Mouse (Mus musculus) neural tube, embryonic 13.5 days (tissue): ENCODE data around the gene Actg1. TPM values are rescaled to one million over a fixed set of nuclear protein-coding genes. Genes with fewer than 3 reads are reported as not detected.

Source experiments
- ATAC-seq: fragments of 200-750 bp; cut with Nextera tagmentation; 2 replicates; pipeline ENCODE4 v1.8.0; 2017; ENCODE audit warnings: low read depth, mild to moderate bottlenecking, moderate TSS enrichment, moderate library complexity
- H3K27ac ChIP-seq: fragments of 300-500 bp; sonication (generic); replicated peaks from 2 replicates; pipeline ENCODE4 v1.5.1; 2015; ENCODE audit warnings: moderate library complexity, mild to moderate bottlenecking, inconsistent platforms
- H3K27me3 ChIP-seq: fragments of 300-500 bp; sonication (generic); 2 replicates; pipeline ENCODE4 v1.6.1; 2015; ENCODE audit warnings: mild to moderate bottlenecking, inconsistent platforms
- H3K36me3 ChIP-seq: fragments of 300-500 bp; sonication (generic); 2 replicates; pipeline ENCODE4 v1.6.1; 2015; ENCODE audit warnings: mild to moderate bottlenecking, inconsistent platforms
- H3K4me1 ChIP-seq: fragments of 300-500 bp; sonication (generic); replicated peaks from 2 replicates; pipeline ENCODE4 v1.6.1; 2015; ENCODE audit warnings: inconsistent platforms
- H3K4me2 ChIP-seq: fragments of 300-500 bp; sonication (generic); 2 replicates; pipeline ENCODE4 v1.6.1; 2015; ENCODE audit warnings: inconsistent platforms, mild to moderate bottlenecking, moderate library complexity
- H3K4me3 ChIP-seq: fragments of 300-500 bp; sonication (generic); 2 replicates; pipeline ENCODE4 v1.5.1; 2015; ENCODE audit warnings: mild to moderate bottlenecking, inconsistent platforms
- H3K9ac ChIP-seq: fragments of 300-500 bp; sonication (generic); 2 replicates; pipeline ENCODE4 v1.6.1; 2015; ENCODE audit warnings: moderate library complexity, mild to moderate bottlenecking, inconsistent platforms
- H3K9me3 ChIP-seq: fragments of 300-500 bp; sonication (generic); 2 replicates; pipeline ENCODE4 v1.6.1; 2016; ENCODE audit warnings: inconsistent platforms
- WGBS: fragments of 180-500 bp; shearing (Covaris S2); methylation state at CpG from one replicate; pipeline ENCODE4 v1.1.7; 2015; 5-methylcytosine and 5-hydroxymethylcytosine counted together
- polyA plus RNA-seq: library from polyadenylated mRNA; unstranded; fragments of >200 nt; fragmentation: Nextera tagmentation; extraction: Ambion mirVana; gene quantifications from 2 replicates; pipeline ENCODE4 v1.2.1, GENCODE M21; 2015

The Actg1 gene
- polyA plus RNA-seq, 1 experiment from 2014 or later: 3,979 TPM

GRCm38 (mm10) chr11:120313906-120314685 lies 34.2 kb downstream of the Actg1 start:
- Histone ChIP-seq H3K9me3 (no peaks in the 10 kb centered on the region), H3K4me1 (peaks cover 50% of the 10 kb centered on the region), H3K4me3 (no peak overlapping the region), H3K36me3 (no peaks in the 10 kb centered on the region), H3K9ac (peak overlapping the region; percentile 90; the same call in 1 of the 2 replicates), H3K27me3 (no peaks in the 10 kb centered on the region), H3K4me2 (no peak overlapping the region), H3K27ac (0 out of 2 replicates have a peak overlapping the region, but pooled peaks have one; percentile 99)
- 55% methylated on average over 6 of the region's 6 CpGs for WGBS
- no peak for ATAC-seq

- H3K9ac ChIP-seq: peak overlapping the region; percentile 79; the same call in 1 of the 2 replicates
- no peaks in the 10 kb centered on the region for H3K36me3 ChIP-seq
- peaks cover 55% of the 10 kb centered on the region for H3K4me1 ChIP-seq
- WGBS: 66% methylated on average over 6 of the region's 6 CpGs
- no peak for ATAC-seq
- H3K4me2 ChIP-seq: peak overlapping the region; percentile 66
- H3K9me3 ChIP-seq: no peaks in the 10 kb centered on the region
- H3K27me3 ChIP-seq: no peaks in the 10 kb centered on the region
- no peak overlapping the region for H3K4me3 ChIP-seq
- peak overlapping the region; percentile 96 for H3K27ac ChIP-seq
Observed at GRCm38 (mm10) chr11:120312069-120312468, 36.3 kb downstream of the Actg1 start.

- whole genome bisulfite sequencing: 39% methylated on average over 10 of the region's 10 CpGs
Observed at GRCm38 (mm10) chr11:120311561-120311960, 36.8 kb downstream of the Actg1 start.

GRCm38 (mm10) chr11:120310813-120311312 lies 37.5 kb downstream of the Actg1 start:
- peaks cover 60% of the 10 kb centered on the region for H3K4me1 ChIP-seq

More at GRCm38 (mm10) chr11:120311561-120311960, 36.8 kb downstream of the Actg1 start:
- Histone ChIP-seq H3K4me1 (peaks cover 55% of the 10 kb centered on the region), H3K9me3 (no peaks in the 10 kb centered on the region), H3K4me3 (peak overlapping the region; percentile 41), H3K27ac (peak overlapping the region; percentile 96), H3K4me2 (peak overlapping the region; percentile 66), H3K9ac (peak overlapping the region; percentile 79), H3K27me3 (0 out of 2 replicates have a peak, but pooled peaks cover under 1% of the 10 kb centered on the region), H3K36me3 (no peaks in the 10 kb centered on the region)
- no peak for ATAC-seq

GRCm38 (mm10) chr11:120308441-120309320 lies 39.7 kb downstream of the Actg1 start:
- Histone ChIP-seq H3K36me3 (no peaks in the 10 kb centered on the region), H3K27ac (no peak overlapping the region), H3K27me3 (peaks cover 8% of the 10 kb centered on the region; the same call in 1 of the 2 replicates), H3K4me1 (peaks cover 60% of the 10 kb centered on the region), H3K9me3 (no peaks in the 10 kb centered on the region), H3K9ac (no peak overlapping the region), H3K4me3 (no peak overlapping the region), H3K4me2 (no peak overlapping the region)
- ATAC-seq: no peak
- 49% methylated on average over 15 of the region's 15 CpGs for WGBS

More at GRCm38 (mm10) chr11:120310813-120311312, 37.5 kb downstream of the Actg1 start:
- peak overlapping the region; percentile 96 for H3K27ac ChIP-seq
- H3K9me3 ChIP-seq: no peaks in the 10 kb centered on the region
- H3K9ac ChIP-seq: peak overlapping the region; percentile 79
- H3K4me3 ChIP-seq: peak overlapping the region; percentile 41
- ATAC-seq: peak; percentile 92
- no peaks in the 10 kb centered on the region for H3K36me3 ChIP-seq
- whole genome bisulfite sequencing: 3% methylated on average over 45 of the region's 45 CpGs
- H3K4me2 ChIP-seq: peak overlapping the region; percentile 66
- H3K27me3 ChIP-seq: peaks cover 6% of the 10 kb centered on the region; the same call in 1 of the 2 replicates

GRCm38 (mm10) chr11:120307566-120308430 lies 40.5 kb downstream of the Actg1 start:
- Histone ChIP-seq H3K4me1 (peaks cover 67% of the 10 kb centered on the region), H3K36me3 (no peaks in the 10 kb centered on the region), H3K27me3 (peaks cover 11% of the 10 kb centered on the region; the same call in 1 of the 2 replicates), H3K4me2 (no peak overlapping the region; the same call in 1 of the 2 replicates), H3K9ac (no peak overlapping the region; the same call in 1 of the 2 replicates), H3K9me3 (no peaks in the 10 kb centered on the region), H3K4me3 (no peak overlapping the region), H3K27ac (peak overlapping the region; percentile 61)
- 7% methylated on average over 19 of the region's 19 CpGs for WGBS
- no peak for ATAC-seq

- no peaks in the 10 kb centered on the region for H3K9me3 ChIP-seq
- H3K36me3 ChIP-seq: no peaks in the 10 kb centered on the region
- WGBS: 12% methylated on average over 5 of the region's 5 CpGs
- peak overlapping the region; percentile 61 for H3K27ac ChIP-seq
- H3K4me3 ChIP-seq: no peak overlapping the region
- H3K4me1 ChIP-seq: peaks cover 73% of the 10 kb centered on the region
- no peak for ATAC-seq
- H3K4me2 ChIP-seq: no peak overlapping the region; the same call in 1 of the 2 replicates
- no peak overlapping the region; the same call in 1 of the 2 replicates for H3K9ac ChIP-seq
- H3K27me3 ChIP-seq: peaks cover 14% of the 10 kb centered on the region; the same call in 1 of the 2 replicates
Observed at GRCm38 (mm10) chr11:120307132-120307413, 41.3 kb downstream of the Actg1 start.

GRCm38 (mm10) chr11:120306366-120307131 lies 41.8 kb downstream of the Actg1 start:
- peak overlapping the region; percentile 48; the same call in 1 of the 2 replicates for H3K4me3 ChIP-seq
- peak overlapping the region; percentile 72 for H3K4me2 ChIP-seq
- no peaks in the 10 kb centered on the region for H3K9me3 ChIP-seq
- peaks cover 19% of the 10 kb centered on the region for H3K27me3 ChIP-seq
- peaks cover 73% of the 10 kb centered on the region for H3K4me1 ChIP-seq
- no peak for ATAC-seq
- 46% methylated on average over 12 of the region's 12 CpGs for WGBS
- H3K27ac ChIP-seq: peak overlapping the region; percentile 94; the same call in 1 of the 2 replicates
- no peaks in the 10 kb centered on the region for H3K36me3 ChIP-seq
- H3K9ac ChIP-seq: peak overlapping the region; percentile 77

GRCm38 (mm10) chr11:120305535-120306365 lies 42.6 kb downstream of the Actg1 start:
- Histone ChIP-seq H3K4me2 (peak overlapping the region; percentile 72), H3K9me3 (no peaks in the 10 kb centered on the region), H3K27me3 (peaks cover 22% of the 10 kb centered on the region), H3K9ac (peak overlapping the region; percentile 77), H3K4me3 (peak overlapping the region; percentile 48), H3K4me1 (peaks cover 68% of the 10 kb centered on the region), H3K27ac (peak overlapping the region; percentile 94), H3K36me3 (no peaks in the 10 kb centered on the region)
- 0 out of 2 replicates have a peak, but pooled peaks have one; percentile 5 for ATAC-seq
- 25% methylated on average over 15 of the region's 15 CpGs for WGBS
